Mouse (Mus musculus): ENCODE measurements at regions not wholly inside any gene's neighbourhood (a gene's known extent, or its start where the extent isn't known, plus 50 kb on each side); places are given as distances from the start of the nearest gene placed in this dataset.

DNA sequence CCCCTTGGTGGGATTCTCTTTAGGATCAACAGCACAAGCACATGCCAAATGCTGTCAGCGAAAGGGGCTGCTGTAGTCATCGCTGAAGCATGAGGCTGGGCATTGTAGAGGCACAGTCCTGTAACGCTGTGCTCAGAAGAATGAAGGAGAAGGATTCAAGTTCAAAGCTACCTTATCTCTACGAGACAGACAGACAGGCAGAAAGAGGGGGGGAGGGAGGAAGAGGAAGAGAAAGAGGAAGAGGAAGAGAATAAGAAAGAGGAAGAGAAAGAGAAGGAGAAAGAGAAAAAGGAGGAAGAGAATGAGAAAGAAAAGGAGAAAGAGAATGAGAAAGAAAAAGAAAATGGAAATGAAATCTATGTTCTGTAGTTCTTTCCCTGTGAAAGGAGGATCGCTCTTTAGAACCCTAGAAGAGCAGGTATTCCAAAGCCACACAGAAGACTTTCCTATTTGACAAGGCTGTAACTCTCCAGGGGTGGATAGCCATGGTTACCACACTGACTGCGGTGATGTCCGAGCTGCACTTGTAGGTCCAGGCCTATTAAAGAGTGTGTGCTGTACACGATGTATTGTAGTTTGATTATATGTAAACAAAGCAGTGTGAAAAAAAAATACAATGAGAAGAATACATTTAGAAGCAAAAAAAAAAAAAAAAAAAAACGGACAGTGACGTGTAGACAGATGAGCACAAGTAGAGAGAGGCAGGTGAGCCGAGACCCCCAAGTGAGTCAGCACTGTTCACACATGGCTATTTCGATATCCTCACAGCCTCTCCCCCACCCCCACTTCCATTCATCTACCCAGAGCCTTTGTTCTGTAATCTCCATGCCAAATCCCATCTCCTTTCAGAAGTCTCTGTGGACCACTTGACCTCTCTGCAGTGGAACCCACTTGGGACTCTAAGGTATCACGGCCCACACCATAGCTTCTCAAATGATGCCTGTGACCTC, 165.2 kb downstream of the Chic2 start:
- no peaks in the 10 kb centered on the region for H3K9me3 ChIP-seq (ENCODE audit: control insufficient read depth, low read length)
- H3K36me3 ChIP-seq (ENCODE audit: control insufficient read depth, insufficient read depth, low read length) = no peaks in the 10 kb centered on the region
- H3K4me3 ChIP-seq (ENCODE audit: low read length) = no peak overlapping the region
- no peaks in the 10 kb centered on the region for H3K27me3 ChIP-seq (replicated peaks; ENCODE audit: control insufficient read depth, insufficient read depth, low read length)
- no peak for ATAC-seq
- no peak overlapping the region for H3K27ac ChIP-seq (ENCODE audit: low read depth, low read length)
- H3K9ac ChIP-seq (ENCODE audit: low read depth, low read length) = no peak overlapping the region
- H3K4me2 ChIP-seq (ENCODE audit: low read length) = no peak overlapping the region
- WGBS = 71% methylated on average over 12 of the region's 13 CpGs
- peaks cover 3% of the 10 kb centered on the region for H3K4me1 ChIP-seq (ENCODE audit: control insufficient read depth, insufficient read depth, low read depth, low read length)

DNA sequence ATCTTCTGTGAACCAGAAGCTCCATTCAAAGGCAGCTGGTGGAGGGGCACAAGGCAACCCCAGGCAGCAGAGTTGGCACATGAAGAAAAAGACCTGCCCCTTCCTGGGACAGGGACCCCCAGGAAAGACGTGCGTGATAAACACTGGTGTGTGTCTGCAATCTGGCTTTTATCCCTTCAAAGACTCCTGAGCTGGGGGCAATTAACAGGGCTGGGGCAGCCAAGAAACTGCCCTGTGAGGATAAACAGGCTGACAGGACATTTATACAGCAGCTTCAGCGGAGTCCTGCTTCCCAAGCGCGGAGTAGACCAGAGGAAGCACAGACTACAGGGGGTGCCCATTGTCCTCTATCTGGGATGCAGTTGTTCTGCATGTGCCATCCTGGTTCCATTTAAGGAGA, 167.0 kb downstream of the Chic2 start:
- Histone ChIP-seq H3K27ac (ENCODE audit: low read depth, low read length) (no peak overlapping the region), H3K4me1 (ENCODE audit: control insufficient read depth, insufficient read depth, low read depth, low read length) (peaks cover 3% of the 10 kb centered on the region), H3K4me3 (ENCODE audit: low read length) (no peak overlapping the region), H3K36me3 (ENCODE audit: control insufficient read depth, insufficient read depth, low read length) (no peaks in the 10 kb centered on the region), H3K27me3 (replicated peaks; ENCODE audit: control insufficient read depth, insufficient read depth, low read length) (no peaks in the 10 kb centered on the region), H3K4me2 (ENCODE audit: low read length) (no peak overlapping the region), H3K9ac (ENCODE audit: low read depth, low read length) (no peak overlapping the region), H3K9me3 (ENCODE audit: control insufficient read depth, low read length) (no peaks in the 10 kb centered on the region)
- whole genome bisulfite sequencing = 40% methylated on average over 5 of the region's 5 CpGs
- no peak for ATAC-seq

DNA sequence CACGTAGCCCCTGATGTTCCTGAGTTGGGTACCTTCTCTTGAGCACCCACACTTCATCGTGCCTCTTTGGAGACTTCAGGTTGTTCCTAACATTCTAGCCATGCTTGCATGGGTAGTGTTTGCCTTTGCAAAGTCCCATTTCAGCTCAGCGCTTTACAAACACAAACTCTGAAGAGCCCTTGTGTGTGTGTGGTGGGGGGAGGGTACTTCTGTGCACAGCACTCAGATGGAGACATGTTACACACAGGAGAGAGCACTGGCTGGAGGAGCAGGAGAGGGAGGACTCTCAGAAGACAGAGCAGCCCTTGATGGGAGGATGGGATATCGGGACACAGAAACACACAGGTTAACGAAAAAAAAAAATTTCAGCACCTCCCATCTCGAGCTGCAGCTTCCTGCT, 167.4 kb downstream of the Chic2 start:
- H3K4me3 ChIP-seq (ENCODE audit: low read length) = no peak overlapping the region
- H3K4me1 ChIP-seq (ENCODE audit: control insufficient read depth, insufficient read depth, low read depth, low read length) = peaks cover 3% of the 10 kb centered on the region
- WGBS = 68% methylated on average over 6 of the region's 6 CpGs
- no peak for ATAC-seq
- H3K27ac ChIP-seq (ENCODE audit: low read depth, low read length) = no peak overlapping the region
- no peaks in the 10 kb centered on the region for H3K9me3 ChIP-seq (ENCODE audit: control insufficient read depth, low read length)
- no peaks in the 10 kb centered on the region for H3K36me3 ChIP-seq (ENCODE audit: control insufficient read depth, insufficient read depth, low read length)
- no peak overlapping the region for H3K4me2 ChIP-seq (ENCODE audit: low read length)
- no peaks in the 10 kb centered on the region for H3K27me3 ChIP-seq (replicated peaks; ENCODE audit: control insufficient read depth, insufficient read depth, low read length)
- no peak overlapping the region for H3K9ac ChIP-seq (ENCODE audit: low read depth, low read length)

DNA sequence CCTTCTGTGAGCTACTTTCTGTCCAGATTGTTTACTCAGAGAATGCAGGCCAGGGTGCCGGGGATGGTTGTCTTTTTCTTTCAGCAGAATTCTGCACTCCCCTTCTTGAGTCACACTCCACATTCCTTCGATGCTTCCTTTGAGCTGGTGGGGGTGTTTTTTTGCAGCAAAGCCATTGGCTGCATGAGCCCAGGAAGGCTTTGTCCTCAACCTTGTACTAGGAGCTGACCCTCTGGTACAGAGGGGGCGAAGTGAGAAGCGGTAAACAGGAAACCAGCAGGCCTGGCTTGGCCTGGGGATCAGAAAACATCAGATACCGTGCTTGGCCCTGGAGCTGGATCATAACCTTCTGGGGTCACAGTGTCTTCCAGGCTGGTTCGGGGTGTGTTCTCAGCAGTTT, 169.9 kb downstream of the Chic2 start:
- Histone ChIP-seq H3K36me3 (ENCODE audit: control insufficient read depth, insufficient read depth, low read length) (no peaks in the 10 kb centered on the region), H3K4me2 (ENCODE audit: low read length) (no peak overlapping the region), H3K27ac (ENCODE audit: low read depth, low read length) (no peak overlapping the region), H3K9me3 (ENCODE audit: control insufficient read depth, low read length) (no peaks in the 10 kb centered on the region), H3K9ac (ENCODE audit: low read depth, low read length) (no peak overlapping the region), H3K4me3 (ENCODE audit: low read length) (no peak overlapping the region), H3K4me1 (ENCODE audit: control insufficient read depth, insufficient read depth, low read depth, low read length) (peaks cover 3% of the 10 kb centered on the region), H3K27me3 (replicated peaks; ENCODE audit: control insufficient read depth, insufficient read depth, low read length) (no peaks in the 10 kb centered on the region)
- no peak; the same call in 1 of the 2 replicates for ATAC-seq
- WGBS = 68% methylated on average over 6 of the region's 6 CpGs

DNA sequence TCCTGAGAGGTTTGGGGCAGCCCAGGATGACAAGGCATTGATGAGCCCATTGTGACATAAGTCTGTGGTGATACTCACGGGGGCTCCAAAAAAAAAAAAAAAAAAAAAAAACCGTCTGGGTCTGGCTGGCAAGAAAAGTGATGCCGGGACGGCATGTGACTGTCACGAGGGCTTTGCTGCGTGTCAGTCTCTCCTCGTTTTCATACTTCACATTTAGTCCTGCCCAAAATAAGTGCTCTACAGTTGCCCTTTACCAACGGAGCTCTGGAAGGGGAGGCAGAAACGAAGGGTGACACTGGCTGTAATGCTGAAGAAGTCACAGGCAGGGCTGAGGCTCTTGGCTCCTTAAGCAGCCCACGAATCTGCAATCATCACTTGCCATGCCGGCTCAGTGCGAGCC, 167.9 kb upstream of the Lnx1 start:
- no peaks in the 10 kb centered on the region for H3K9me3 ChIP-seq (ENCODE audit: control insufficient read depth, low read length)
- ATAC-seq = no peak
- WGBS = 82% methylated on average over 12 of the region's 12 CpGs

DNA sequence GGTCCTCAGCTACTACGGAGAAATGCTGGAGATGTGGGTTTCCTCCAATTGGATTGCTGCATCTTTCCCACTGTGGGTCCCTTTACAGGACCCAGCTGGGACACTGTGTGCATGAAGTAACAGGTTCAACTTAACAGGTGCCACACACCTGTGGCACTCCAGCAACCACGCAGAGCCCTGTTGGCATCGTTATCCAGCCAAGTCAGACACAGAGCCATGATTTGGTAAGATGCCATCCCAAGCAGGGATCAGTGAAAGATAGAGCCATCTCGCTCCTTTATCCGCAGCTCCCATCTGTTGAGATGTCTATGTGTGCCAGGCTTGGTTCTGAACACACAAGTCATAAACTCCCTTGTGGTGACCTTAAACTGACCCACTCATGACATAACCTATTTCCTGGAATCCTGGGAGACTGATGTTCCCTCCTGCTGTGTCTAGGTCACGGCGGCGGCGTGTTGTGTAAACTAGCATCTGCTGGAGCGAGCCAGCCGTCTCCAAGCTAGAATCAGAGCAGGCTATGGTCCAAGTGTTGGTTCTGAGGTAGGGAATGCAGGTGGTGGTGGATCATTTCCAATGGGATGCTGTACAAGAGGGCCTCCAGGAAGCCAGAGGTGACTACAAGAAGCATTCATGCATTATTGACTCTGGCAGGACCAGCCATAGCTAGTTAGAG, 164.5 kb upstream of the Lnx1 start:
- Histone ChIP-seq H3K9me3 (ENCODE audit: control insufficient read depth, low read length) (no peaks in the 10 kb centered on the region), H3K4me1 (ENCODE audit: control insufficient read depth, insufficient read depth, low read depth, low read length) (no peaks in the 10 kb centered on the region), H3K4me3 (ENCODE audit: low read length) (no peak overlapping the region), H3K36me3 (ENCODE audit: control insufficient read depth, insufficient read depth, low read length) (no peaks in the 10 kb centered on the region), H3K9ac (ENCODE audit: low read depth, low read length) (no peak overlapping the region), H3K4me2 (ENCODE audit: low read length) (no peak overlapping the region), H3K27me3 (replicated peaks; ENCODE audit: control insufficient read depth, insufficient read depth, low read length) (no peaks in the 10 kb centered on the region), H3K27ac (ENCODE audit: low read depth, low read length) (no peak overlapping the region)
- WGBS = 83% methylated on average over 11 of the region's 11 CpGs
- peak; percentile 54; the same call in 1 of the 2 replicates for ATAC-seq

More for the DNA sequence above, 167.9 kb upstream of the Lnx1 start:
- no peaks in the 10 kb centered on the region for H3K36me3 ChIP-seq (ENCODE audit: control insufficient read depth, insufficient read depth, low read length)
- no peaks in the 10 kb centered on the region for H3K4me1 ChIP-seq (ENCODE audit: control insufficient read depth, insufficient read depth, low read depth, low read length)
- H3K9ac ChIP-seq (ENCODE audit: low read depth, low read length) = no peak overlapping the region
- H3K4me3 ChIP-seq (ENCODE audit: low read length) = no peak overlapping the region
- no peak overlapping the region for H3K4me2 ChIP-seq (ENCODE audit: low read length)
- H3K27me3 ChIP-seq (replicated peaks; ENCODE audit: control insufficient read depth, insufficient read depth, low read length) = no peaks in the 10 kb centered on the region
- H3K27ac ChIP-seq (ENCODE audit: low read depth, low read length) = no peak overlapping the region

DNA sequence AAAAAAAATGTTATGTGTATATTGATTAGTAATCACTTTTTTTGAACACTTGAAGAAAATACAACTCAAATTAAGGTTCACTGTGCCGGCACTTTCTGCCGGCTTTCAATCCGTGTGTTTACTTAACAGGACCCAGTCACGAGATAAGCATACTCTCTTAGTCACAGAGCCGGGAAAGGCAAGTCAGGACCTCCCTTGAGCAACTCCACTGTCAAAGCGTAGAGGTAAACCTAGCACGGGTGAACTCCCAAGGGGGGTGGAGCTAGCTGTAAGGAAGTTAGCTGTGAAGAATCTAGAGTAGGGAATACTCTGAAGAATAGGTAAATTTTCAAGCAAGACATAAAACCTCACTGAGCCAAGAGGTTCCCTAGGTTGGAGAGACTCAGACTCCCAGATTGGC, 164.0 kb upstream of the Lnx1 start:
- H3K4me3 ChIP-seq (ENCODE audit: low read length) = no peak overlapping the region
- no peak overlapping the region for H3K4me2 ChIP-seq (ENCODE audit: low read length)
- H3K9me3 ChIP-seq (ENCODE audit: control insufficient read depth, low read length) = no peaks in the 10 kb centered on the region
- 88% methylated on average over 7 of the region's 7 CpGs for WGBS
- H3K4me1 ChIP-seq (ENCODE audit: control insufficient read depth, insufficient read depth, low read depth, low read length) = no peaks in the 10 kb centered on the region
- H3K36me3 ChIP-seq (ENCODE audit: control insufficient read depth, insufficient read depth, low read length) = no peaks in the 10 kb centered on the region
- no peak for ATAC-seq
- H3K27ac ChIP-seq (ENCODE audit: low read depth, low read length) = no peak overlapping the region
- H3K27me3 ChIP-seq (replicated peaks; ENCODE audit: control insufficient read depth, insufficient read depth, low read length) = no peaks in the 10 kb centered on the region
- H3K9ac ChIP-seq (ENCODE audit: low read depth, low read length) = no peak overlapping the region

DNA sequence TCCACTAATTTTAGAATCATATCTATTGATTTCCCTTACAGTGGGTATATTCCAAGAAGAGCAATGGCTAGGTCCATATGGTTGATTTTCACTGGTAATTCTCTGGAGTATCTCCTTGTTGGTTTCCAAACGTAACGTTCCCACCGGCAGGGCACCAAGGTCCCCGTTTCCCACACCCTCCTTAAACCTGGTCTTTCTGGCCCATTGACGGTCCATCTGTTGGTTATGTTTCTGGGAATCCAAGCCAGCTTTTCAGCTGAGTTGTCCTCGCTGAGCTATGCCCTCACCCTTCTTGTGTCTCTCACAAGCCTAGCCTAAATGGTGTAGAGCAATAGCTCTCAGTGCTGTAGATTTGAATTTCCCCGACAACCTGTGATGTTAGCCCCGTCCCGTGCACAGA, 162.7 kb upstream of the Lnx1 start:
- WGBS = 85% methylated on average over 9 of the region's 9 CpGs
- H3K36me3 ChIP-seq (ENCODE audit: control insufficient read depth, insufficient read depth, low read length) = no peaks in the 10 kb centered on the region
- no peaks in the 10 kb centered on the region for H3K9me3 ChIP-seq (ENCODE audit: control insufficient read depth, low read length)
- no peak overlapping the region for H3K9ac ChIP-seq (ENCODE audit: low read depth, low read length)
- H3K4me2 ChIP-seq (ENCODE audit: low read length) = no peak overlapping the region
- H3K27me3 ChIP-seq (replicated peaks; ENCODE audit: control insufficient read depth, insufficient read depth, low read length) = no peaks in the 10 kb centered on the region
- H3K4me3 ChIP-seq (ENCODE audit: low read length) = no peak overlapping the region
- no peaks in the 10 kb centered on the region for H3K4me1 ChIP-seq (ENCODE audit: control insufficient read depth, insufficient read depth, low read depth, low read length)
- no peak overlapping the region for H3K27ac ChIP-seq (ENCODE audit: low read depth, low read length)
- no peak for ATAC-seq

DNA sequence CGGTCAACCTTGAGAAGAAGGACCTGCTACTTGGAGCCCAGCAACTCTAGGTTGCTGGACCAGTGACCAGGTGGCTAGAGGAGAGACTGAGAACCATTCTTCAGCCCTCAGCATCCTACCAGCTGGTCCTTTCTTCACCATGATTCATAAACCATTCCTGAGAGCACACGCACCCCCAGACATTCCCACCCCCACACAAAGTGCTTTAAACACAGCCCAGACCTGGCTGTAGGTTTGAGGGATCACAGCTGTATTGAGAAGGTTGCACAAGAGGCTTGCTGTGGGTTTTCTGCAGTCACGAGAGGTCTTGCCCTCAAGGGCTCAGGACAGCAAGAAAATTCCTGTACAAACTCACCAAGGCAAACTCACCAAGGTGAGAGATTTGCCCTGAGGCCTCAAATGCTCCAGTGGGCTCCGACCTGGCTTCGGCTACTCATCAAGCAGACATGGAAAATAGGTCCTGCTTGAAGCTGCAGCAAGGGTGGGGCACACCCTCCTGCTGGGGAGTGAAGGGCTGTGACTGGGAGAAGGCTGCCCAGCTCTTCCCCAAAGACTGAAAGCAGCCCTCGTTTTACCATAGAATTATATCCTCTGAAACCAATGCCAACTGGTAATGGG, 161.9 kb upstream of the Lnx1 start:
- Histone ChIP-seq H3K27me3 (replicated peaks; ENCODE audit: control insufficient read depth, insufficient read depth, low read length) (no peaks in the 10 kb centered on the region), H3K4me1 (ENCODE audit: control insufficient read depth, insufficient read depth, low read depth, low read length) (no peaks in the 10 kb centered on the region), H3K4me2 (ENCODE audit: low read length) (no peak overlapping the region), H3K9ac (ENCODE audit: low read depth, low read length) (no peak overlapping the region), H3K4me3 (ENCODE audit: low read length) (no peak overlapping the region), H3K27ac (ENCODE audit: low read depth, low read length) (no peak overlapping the region), H3K36me3 (ENCODE audit: control insufficient read depth, insufficient read depth, low read length) (no peaks in the 10 kb centered on the region), H3K9me3 (ENCODE audit: control insufficient read depth, low read length) (no peaks in the 10 kb centered on the region)
- WGBS = 94% methylated on average over 6 of the region's 6 CpGs
- ATAC-seq = no peak

Measured in hindbrain, embryonic 16.5 days (tissue).